Mouse (Mus musculus) kidney, adult 18-20 months (tissue): ENCODE data around the gene Rcan2.

ENCODE experiments used
- DNase-seq: peaks from one replicate; pipeline ENCODE4 v3.0.0; 2021

Gene Rcan2

DNA sequence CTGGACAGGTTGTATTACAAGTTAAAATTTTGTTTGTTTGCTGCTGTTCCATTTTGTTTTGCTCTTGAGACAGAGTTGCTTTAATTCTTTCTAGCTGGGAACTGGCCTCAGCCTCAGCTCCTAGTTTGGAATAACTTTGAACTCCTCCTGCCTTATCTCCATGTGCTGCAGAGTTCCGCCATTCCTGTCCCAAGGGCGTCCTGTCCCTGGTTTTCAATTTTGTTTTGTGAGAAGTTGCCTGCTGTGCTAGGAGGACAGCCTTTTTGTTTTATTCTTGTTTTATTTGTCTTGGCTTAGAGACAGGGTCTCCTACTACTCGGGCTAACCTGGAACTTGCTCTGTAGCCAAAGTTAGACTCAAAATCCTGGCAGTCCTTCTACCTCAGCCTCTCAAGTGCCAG, 26.1 kb downstream of the Rcan2 start:
- DNase-seq: no peak

DNA sequence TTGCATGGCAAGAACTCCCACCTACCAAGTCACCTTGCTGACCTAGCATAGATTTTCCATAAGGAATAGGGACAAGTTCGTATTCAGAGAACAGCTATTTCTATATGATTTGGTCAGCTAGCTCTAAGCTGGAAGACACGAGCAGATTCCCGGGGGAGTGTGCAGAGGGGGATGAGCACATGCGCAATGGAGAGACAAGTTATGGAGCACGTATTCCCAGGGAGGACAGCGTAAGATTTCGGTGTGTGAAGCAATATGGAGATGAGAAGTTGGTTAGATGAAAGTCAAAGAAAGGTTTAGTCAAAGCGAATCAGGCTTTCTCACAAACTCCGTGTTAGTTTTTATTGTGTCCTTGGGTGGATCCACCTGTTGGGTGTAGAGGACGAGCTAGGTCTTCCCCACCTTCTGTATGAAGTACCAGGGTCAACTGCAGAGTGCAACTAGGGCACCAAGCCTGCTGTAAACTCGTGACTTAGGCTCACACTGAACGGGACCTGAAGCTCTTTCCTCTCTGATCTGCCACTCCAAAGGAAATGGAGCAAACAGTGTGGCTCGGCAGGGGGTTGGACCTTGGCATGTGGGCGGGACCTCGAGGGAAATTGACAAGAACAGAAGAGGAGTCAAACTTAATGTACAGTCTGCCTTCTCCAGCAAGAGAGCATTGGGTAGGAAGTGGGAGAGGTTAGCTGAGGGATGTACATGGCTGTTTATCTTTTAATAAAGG, 31.4 kb downstream of the Rcan2 start:
- DNase-seq: no peak

DNA sequence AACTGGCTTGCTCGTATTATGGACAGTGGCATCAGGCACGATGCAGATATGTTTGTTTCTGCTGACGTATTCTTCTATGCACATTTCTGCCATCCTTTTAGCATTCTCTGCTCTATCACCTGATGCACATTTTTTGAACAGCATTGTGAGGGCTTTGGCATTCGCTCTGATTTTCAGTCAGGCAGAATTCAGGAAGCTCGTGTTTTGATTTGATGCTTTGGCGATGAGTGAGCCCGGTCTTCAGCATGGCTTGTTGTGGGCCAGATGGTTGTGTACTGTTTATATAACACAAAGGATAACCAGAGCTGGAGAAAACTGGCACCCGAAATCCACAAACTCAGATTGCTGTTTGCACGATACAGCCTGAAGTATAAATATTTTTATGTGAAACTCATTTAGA, 39.1 kb downstream of the Rcan2 start:
- DNase-seq: no peak

DNA sequence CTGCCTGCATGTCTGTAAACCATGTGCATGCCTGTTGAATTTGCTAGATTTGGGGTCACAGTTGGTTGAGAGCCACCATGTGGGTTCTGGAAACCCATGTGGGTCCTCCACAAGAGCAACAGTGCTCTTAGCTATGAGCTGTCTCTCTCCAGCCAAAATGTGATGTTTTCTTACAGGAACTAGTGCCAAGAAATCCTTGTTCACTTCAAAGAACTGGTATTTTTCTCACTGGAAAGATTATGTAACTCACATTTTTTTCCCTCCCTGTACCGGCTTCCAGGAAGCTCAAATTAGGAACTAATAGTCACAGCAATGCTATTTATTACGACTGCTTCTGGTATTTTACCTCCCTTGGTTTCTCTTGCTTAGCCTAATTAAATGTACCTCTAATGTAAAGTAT, 45.6 kb downstream of the Rcan2 start:
- no peak for DNase-seq

DNA sequence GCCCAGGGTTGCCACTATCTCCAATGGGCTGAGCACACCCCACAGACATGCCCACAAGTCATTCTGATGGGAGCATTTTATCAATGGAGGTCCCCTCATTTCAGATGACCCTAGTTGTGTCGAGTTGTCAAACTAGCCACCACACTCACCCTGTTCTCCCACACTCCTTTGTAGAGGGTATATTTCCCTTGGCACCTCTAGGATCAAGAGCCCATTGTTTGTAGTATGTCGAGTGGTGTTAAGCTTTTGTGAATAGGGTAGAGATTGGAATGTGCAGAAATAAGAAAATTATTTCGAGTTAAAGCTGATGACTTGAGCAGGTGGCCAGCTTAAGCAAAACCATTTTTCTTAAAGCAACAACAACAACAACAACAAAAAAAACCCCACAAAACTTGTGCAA, 47.8 kb downstream of the Rcan2 start:
- DNase-seq: no peak

DNA sequence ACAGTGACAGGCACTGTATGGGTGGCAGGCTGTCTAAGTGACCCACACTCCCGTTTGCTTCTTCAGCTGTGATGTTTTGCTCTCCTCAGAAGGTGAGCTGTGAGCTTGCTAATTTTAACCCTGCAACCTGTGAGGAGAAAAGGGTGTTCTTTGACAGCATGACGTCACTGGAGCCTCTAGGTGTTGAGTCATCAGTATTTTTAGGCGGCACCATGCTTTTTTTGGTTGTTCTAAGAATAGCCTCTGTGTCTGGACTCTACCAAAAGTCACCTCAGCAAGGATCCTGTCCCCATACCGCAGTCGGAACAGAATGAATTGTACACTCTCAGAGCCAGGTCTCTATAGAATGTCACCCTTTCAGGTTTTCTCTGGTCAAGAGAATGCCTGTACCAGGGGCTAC, 54.0 kb downstream of the Rcan2 start:
- DNase-seq: no peak

DNA sequence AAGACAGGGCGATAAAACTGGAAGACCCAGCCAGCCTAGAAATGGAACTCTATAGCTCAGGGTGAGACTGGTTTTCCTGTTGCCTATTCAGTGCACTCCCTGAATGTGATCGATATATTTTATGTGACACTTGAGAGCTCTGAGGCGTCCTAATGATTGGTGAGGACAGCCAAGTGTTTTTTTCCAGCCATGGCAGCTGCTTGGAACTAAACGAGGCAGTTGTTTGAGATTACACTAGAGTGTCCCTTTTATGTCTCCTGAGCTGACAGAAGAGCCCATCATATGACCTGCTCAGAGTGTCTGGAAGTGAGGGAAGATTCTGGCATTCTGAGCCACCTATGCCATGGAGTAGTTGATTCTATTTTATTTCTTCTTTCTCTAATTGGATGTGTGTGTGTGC, 54.9 kb downstream of the Rcan2 start:
- DNase-seq: no peak

DNA sequence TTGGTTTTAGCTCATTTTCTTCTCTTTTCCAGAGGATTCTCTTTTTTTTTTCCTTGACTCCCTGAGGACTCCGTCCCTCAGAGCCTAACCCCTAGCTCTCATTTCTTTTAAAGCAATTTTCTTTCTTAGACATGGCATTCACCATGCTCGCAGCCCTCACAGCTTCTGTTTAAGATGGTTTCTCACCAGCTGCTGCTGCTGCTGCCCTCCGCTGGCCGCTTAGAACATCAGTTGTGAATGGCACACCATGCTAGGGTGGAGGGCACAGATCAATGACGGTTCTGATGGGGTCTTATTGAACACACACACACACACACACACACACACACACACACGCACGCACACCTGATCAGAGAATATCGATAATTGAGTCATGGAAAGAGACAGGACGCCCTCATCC, 67.7 kb downstream of the Rcan2 start:
- DNase-seq: no peak

DNA sequence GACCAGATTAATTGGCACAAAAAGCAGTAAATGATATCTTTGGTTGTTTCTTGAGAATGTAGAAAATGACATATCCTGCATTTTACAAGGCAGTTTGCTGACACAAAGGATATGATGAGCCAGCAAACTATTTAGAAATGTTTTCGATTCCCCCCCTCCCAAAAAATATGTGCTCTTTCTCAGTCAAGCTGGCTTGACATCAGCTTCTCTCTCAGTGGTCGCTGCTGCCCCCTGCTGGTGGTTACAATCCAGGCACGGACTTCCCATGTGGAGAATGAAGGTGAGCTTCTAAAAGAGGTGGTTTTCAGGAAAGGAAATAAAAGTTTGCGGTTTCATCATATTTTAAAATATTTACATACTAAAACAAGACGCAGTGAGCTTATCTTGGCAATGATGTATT, 68.5 kb downstream of the Rcan2 start:
- peak; percentile 78 for DNase-seq

DNA sequence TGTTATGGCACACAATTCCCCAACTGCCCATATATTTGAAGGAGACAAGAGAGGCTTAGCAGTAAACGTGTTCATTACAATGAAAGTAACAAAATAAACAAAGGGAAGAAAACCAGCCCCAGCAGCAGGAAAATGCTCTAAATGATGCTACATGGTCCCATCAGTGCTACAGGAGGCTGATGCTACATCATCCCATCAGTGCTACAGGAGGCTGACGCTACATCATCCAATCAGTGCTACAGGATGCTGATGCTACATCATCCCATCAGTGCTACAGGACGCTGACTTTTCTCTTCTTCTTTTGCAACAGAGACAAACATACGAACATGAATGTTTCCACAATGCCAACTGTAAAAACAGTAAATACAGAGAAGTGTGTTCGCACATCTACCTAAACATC, 73.3 kb downstream of the Rcan2 start:
- DNase-seq: no peak

DNA sequence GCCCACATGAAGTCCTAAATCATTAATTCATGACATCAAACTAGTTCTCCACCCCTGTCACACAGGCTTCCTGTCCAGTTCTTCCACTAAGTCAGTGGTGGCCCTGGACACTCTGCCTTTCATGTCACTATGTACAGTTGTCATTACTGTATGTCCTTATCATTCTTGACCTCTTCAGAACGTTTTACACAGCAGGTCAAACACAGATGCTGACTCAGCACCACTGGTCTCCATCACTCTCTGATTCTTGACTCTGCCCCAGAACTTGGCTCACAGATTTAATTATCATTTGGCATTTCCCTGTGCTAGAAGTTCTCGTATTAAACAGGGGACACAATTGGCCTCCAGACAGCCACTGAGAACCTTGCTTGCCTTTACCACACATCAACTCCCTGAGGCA, 76.3 kb downstream of the Rcan2 start:
- DNase-seq: no peak

DNA sequence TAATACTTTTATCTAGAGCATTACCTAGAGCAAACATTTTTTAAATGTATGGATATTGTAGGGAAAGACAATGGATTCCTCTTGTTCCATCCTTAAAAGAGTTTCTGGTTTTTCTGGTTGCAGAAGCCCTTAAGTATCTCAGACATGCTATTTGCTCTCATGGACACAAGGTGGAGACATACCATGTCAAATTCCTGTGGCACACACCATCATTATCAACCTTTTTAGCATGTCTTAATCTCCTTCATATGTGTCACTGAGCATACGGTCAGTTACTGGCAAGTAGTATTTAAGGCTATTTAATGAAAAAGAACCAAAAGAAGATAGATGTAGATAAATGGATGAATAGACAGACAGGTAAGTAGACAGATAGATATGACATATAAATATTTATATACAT, 81.9 kb downstream of the Rcan2 start:
- DNase-seq: no peak

DNA sequence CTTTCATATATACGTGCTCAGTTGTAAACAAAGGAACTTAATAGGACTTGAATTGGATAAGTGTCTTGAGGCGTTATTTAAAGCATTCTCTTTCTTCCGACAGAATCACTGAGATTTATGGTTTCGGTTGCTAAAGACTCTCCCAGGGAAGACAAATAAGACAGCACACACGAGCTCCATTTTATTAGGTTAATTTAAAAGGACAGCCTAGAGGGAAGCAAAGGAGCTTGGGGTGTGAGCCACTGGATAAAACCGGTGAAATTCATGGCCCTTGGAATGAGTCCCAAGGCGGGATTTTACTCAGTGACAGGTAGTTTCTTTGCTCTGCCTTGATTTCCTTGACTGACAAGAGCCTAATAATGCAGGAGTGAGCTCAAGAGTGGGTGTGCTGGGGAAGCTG, 85.1 kb downstream of the Rcan2 start:
- DNase-seq: no peak

DNA sequence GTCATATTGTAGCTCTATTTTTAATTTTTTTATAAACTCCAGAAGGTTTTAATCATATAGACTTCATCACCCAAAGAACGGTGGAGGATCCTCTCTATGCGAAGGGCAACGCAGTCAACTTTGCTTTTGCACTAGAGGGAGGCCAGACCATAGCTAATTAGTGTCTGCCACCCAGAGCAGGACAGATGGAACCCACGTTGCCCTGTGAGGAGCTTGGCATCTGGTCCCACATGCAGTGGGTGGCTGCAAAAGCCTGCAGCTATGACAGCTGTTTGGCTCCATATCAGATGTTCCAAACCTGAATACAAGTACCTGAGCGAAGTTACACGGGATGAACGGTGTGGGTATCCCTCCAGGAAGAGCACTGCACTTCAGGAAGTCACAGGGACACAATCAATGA, 86.8 kb downstream of the Rcan2 start:
- no peak for DNase-seq

DNA sequence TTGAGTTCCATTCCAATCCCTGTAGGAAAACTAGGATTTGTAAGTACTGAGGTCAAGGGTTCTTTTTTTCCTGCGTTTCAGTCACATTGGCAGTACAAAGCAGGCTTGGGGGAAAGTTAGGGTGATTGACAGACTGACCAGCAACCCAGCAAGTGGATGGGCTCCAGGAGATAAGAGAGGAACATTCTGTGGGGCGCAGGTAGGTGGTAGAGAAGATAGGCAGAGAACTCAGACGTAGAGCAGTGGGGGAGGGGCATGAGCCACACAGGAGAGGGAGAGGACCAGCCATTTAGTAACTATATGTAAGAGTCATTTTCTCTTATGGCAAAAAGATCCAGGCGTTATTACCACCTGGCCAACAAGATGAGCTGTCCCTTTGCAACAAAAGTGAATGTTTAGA, 96.2 kb downstream of the Rcan2 start:
- DNase-seq: no peak

DNA sequence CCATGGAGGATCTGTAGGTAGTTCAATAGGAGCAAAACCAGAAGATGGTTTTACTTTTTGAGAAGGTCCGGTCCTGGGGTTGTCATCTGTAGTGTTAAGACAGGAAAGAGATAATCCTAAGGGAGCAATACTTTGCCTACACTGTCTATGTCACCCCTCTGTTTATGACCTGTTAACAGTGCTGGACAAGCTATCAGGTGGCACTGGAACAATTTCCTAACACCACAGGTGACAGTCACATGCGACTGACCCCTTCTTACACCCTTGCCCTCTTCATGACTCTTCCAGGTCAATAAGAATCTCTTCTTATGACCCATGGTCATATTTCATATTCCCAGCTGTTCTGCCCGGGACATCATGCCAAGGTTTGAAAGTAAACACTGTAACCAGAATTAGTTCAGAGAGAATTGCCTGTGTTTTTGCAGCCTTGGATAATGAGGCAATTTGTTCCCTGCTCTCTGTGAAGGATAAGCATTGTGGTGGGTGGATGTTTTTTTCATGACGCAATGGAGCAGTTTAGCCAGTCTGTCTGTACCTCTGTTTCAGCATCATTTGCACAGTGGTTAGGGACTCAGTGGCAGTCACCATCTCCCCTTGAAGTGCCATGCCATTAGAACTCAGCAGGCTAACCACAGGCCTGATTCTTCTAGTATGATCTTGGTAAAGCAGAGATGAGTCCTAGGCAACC, 98.4 kb downstream of the Rcan2 start:
- no peak for DNase-seq

DNA sequence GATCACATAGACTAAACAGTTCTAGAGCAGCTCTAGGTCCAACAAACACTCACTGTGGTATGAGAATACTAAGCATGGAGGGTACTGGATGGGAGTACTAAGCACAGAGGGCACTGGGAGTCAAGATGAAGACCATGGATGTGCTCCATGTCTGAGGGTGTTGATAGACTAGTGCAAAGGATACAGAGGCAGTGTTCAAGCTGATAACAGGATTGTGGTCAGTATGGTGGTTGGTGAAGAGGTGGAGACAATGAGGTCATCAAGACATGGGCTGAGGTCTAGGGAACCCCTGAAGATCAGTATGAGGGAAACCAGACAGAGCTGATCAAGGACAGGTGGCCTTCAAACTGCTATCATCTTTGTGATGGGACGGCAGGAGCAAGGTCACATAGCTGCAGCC, 99.0 kb downstream of the Rcan2 start:
- no peak for DNase-seq

DNA sequence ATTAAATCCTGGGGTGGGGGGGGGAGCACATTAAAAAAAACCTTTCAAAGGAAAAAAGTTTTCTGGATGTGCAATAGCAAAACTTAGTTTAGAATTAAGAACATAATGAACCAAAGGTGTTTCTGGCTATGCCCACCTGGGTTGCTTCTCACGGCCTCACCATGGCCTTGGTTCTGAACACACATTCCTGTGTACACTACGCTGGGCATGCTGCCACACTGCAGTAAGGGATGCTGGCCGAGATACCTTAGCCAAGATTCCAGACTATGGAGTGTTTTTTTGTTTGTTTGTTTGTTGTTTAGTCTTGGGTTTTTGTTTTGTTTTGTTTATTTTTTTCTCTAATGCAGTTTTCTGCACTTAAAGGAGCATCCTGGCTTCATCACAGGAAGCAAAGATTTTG, 100.3 kb downstream of the Rcan2 start:
- no peak for DNase-seq

DNA sequence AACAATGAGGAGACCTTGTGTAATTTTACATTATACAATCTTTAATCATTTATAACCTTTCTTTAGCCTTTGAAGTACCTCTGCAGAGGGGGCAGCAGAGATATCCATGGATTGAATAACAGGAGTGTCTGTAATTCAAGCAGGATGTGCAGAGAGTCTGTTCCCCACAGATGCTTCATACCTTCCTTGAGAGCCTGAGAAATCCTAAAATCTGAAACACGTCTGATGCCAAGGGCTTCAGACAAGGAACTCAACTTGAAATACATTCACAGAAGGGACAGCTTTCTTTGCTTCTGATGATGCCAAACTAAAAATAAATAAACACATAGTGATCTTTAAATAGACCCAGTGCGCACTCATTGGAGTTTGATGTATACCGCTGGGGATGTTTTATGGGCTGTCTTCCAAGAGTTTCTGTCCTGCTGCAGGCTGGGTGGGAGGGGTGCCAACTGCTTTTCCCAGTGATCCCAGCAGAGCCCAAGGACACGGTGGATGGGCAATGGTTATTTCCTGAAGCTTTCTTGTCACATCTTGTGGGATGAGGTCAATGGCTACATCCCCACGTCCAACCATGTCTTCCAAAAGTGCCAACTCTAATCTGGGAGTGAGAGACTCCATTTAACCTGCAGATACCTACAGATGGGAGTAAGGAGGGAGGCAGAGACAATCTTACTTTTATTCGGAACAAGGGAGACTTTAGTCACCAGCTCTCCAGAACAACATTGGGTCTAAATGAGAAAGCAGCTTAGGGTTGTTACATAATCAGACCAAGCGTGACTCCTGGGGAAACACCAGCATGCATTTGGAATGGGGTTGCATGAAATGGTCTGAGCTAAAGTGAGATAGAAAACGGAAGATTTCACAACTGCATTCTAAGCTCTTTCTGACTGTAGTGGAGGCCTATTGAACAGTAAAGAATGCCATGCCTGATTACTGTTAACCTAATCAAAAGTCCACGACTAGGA, 102.9 kb downstream of the Rcan2 start:
- no peak for DNase-seq

DNA sequence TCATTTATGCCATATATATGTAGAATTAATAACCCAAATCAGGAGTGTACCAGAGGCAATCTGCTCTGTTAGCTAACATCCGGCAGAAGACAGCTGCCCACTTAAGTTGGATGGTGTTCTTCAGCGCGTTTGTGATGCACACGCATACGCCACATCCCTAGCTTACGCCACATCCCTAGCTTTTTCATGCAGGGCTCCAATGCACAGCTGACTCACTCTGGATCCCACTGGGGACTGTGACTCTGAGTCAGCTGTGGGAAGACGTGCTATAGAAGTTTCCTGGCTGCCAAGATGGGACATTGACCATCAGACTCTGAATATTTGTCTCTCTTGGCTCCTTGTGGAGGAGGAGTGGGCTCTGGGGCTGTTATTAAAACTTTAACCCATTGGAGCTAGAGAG, 103.7 kb downstream of the Rcan2 start:
- DNase-seq: no peak

DNA sequence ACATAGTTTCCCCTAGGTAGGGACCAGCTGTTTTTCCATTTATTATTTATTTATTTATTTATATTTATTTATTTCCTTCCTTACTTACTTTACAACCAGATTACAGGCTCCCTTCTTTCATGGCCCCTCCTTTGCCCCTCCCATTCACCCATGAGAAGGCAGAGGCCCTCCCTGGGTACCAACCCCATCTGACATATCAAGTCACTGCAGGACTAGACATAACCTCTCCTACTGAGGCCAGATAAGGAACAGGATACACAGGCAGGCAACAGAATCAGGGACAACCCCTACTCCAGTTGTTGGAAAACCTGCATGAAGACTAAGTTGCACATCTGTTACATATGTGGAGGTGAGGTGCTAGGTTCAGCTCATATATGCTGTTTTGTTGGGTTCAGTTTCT, 105.6 kb downstream of the Rcan2 start:
- DNase-seq: no peak

DNA sequence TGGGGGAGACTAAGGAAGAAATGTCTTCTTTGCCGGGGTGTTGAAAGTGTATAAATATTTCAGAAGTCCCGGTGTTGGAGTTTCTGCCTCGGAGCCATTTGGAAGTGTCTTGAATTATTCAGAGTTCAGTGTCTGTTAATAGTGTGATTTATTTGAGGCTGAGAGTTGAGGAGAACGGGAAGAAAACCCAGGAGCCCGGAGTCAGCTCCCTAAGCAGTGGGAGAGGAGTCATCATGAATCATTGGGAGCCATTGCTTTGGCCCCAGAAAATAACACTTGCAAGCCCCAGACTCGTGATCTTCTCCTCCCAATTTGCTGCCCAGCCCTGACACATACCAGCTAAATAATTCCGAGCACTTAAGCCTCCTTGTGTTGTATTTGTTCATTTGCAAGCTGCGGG, 115.0 kb downstream of the Rcan2 start:
- no peak for DNase-seq

DNA sequence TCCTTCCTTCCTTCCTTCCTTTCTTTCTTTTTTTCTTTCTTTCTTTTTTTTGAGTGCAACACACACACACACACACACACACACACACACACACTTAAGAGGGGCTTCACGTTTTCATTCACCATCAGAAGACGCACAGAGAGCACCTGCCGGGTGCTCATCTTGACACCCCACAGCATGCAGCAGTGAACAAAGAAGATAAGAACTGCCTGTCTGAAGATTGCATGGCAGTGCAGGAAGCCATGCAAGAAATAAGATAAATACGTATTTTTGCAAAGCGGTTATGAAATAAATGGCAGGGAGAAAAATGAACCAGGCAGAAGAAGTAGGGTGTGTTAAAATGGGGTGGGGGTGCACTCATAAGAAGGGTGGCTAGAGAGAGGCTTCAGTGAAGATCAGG, 116.0 kb downstream of the Rcan2 start:
- DNase-seq: no peak

DNA sequence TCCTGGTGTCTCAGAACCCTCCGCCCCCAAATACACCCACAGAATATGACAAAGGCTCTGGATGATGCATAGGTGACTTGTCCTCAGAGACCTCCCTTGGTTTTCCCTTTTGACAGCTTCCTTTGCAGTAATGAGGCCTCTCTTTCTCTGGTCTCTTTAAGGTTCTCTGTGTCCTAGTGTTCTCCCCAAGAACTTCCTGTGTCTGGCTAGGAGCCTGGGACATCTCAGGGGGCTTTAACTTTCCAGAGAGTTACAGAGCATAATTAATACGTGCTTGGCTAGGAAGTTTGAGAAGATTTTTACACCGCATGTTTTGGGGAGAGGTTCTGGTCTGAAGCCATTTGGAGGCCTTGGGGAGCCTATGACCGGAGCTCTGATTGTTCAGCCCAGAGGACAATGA, 128.7 kb downstream of the Rcan2 start:
- DNase-seq: no peak
